Mouse (Mus musculus) B cell, adult 62 days (primary cell): Measurements from ENCODE around the gene Ssb. TPM values are rescaled to one million over a fixed set of nuclear protein-coding genes. Genes with fewer than 3 reads are reported as not detected.

Experiments used
- total RNA-seq: library from RNA; stranded (reverse); gene quantifications from 4 replicates; pipeline ENCODE4 v1.2.4, GENCODE M21; 2023

The Ssb gene
- 156 to 186 TPM (median 171 TPM) in 4 replicates for total RNA-seq

GRCm38 (mm10) chr2:69861485-69862091 is at the start of gene Ssb:
TSS of gene Ssb (plus strand) at chr2:69861562.

GRCm38 (mm10) chr2:69821711-69822110 is 39.7 kb upstream of the Ssb start, which contains the start of gene Klhl23:
TSS of gene Klhl23 (plus strand) at chr2:69821944.

GRCm38 (mm10) chr2:69885451-69886305 is 24.3 kb downstream of the Ssb start, which contains the start of gene Mettl5:
TSS of gene Mettl5 (minus strand) at chr2:69885615.

GRCm38 (mm10) chr2:69897039-69897617 is 35.8 kb downstream of the Ssb start, which contains the start of gene Ubr3:
TSS of gene Ubr3 (plus strand) at chr2:69897246.

Other genes starting within 250 kb of the Ssb start
- 0.55 to 2.5 TPM (median 1.6 TPM) in 4 replicates for gene Bbs5, start 214.4 kb upstream of the Ssb start, total RNA-seq
- gene Klhl41, start 191.4 kb upstream of the Ssb start, total RNA-seq = 0.23 to 6.4 TPM (median 3.8 TPM) in 4 replicates
- 16.5 to 31.2 TPM (median 30.0 TPM) in 4 replicates for gene Fastkd1, start 148.0 kb upstream of the Ssb start, total RNA-seq
- 103 to 143 TPM (median 125 TPM) in 4 replicates for gene Ppig, start 139.0 kb upstream of the Ssb start, total RNA-seq
- 2.4 to 3.7 TPM (median 3.1 TPM) in 4 replicates for gene Ccdc173, start 72.0 kb upstream of the Ssb start, total RNA-seq
- 37.4 to 44.4 TPM (median 42.3 TPM) in 4 replicates for gene Phospho2, start 71.9 kb upstream of the Ssb start, total RNA-seq
- 0.22 to 0.79 TPM (median 0.45 TPM) in 3 of 4 replicates, not detected in the other for gene Klhl23, start 39.6 kb upstream of the Ssb start, total RNA-seq
- gene Mettl5, start 24.1 kb downstream of the Ssb start, total RNA-seq = 14.6 to 20.9 TPM (median 19.3 TPM) in 4 replicates
- 75.9 to 101 TPM (median 88.4 TPM) in 4 replicates for gene Ubr3, start 35.7 kb downstream of the Ssb start, total RNA-seq
- gene Myo3b, start 177.6 kb downstream of the Ssb start, total RNA-seq = 0.40 to 1.7 TPM (median 0.88 TPM) in 4 replicates